In genomic region chr16:97401741-97402140, GRCm38 (mm10) we compare ENCODE assay signal across 18 mouse cellular contexts. TPM values are rescaled to one million over a fixed set of nuclear protein-coding genes. Genes with fewer than 3 reads are reported as not detected.
A peak's percentile ranks its signal among the peaks of the same experiment; 100 is the strongest.
DNase-seq lines count a peak whose midpoint lies in the region; ATAC-seq and TF ChIP-seq lines count a peak whose summit lies in the region.
"Had no signal": no experiment of that assay in that cellular context is flagged by ENCODE, and none has a peak within 500 bp of the region (broad histone marks: within the 10 kb centered on the region; RNA-seq: fewer than 3 reads in every experiment).

No protein-coding gene starts in this region.

- H3K4me3 ChIP-seq in midbrain, embryonic 15.5 days = no peak overlapping the region
- no peak overlapping the region for H3K4me3 ChIP-seq in midbrain, embryonic 13.5 days (replicated peaks)
- H3K4me3 ChIP-seq in myocyte = no peak overlapping the region
- no peak overlapping the region for H3K4me3 ChIP-seq in kidney, embryonic 16.5 days (ENCODE audit: low read length)
- H3K4me3 ChIP-seq: hindbrain, embryonic 13.5 days; limb, embryonic 15.5 days; liver, embryonic 15.5 days had no signal

- H3K27me3 ChIP-seq in midbrain, embryonic 15.5 days (replicated peaks) = no peaks in the 10 kb centered on the region
- H3K27me3 ChIP-seq in midbrain, embryonic 13.5 days = no peaks in the 10 kb centered on the region
- no peaks in the 10 kb centered on the region for H3K27me3 ChIP-seq in myocyte (ENCODE audit: control insufficient read depth, insufficient read depth, insufficient read length)
- H3K27me3 ChIP-seq in kidney, embryonic 16.5 days (ENCODE audit: insufficient read depth, low read length) = no peaks in the 10 kb centered on the region
- H3K27me3 ChIP-seq: hindbrain, embryonic 13.5 days; limb, embryonic 15.5 days; liver, embryonic 15.5 days had no signal

- no peak overlapping the region for H3K9ac ChIP-seq in midbrain, embryonic 15.5 days
- no peak overlapping the region for H3K9ac ChIP-seq in midbrain, embryonic 13.5 days (replicated peaks)
- H3K9ac ChIP-seq in kidney, embryonic 16.5 days (replicated peaks; ENCODE audit: low read length) = no peak overlapping the region
- H3K9ac ChIP-seq: hindbrain, embryonic 13.5 days; limb, embryonic 15.5 days; liver, embryonic 15.5 days had no signal

- no peak for TF ChIP-seq POLR2A in myocyte (IDR thresholded peaks at IDR 0.05; ENCODE audit: insufficient read length, low read depth)

- no peaks in the 10 kb centered on the region for H3K9me3 ChIP-seq in midbrain, embryonic 15.5 days
- no peaks in the 10 kb centered on the region for H3K9me3 ChIP-seq in midbrain, embryonic 13.5 days
- H3K9me3 ChIP-seq in kidney, embryonic 16.5 days (ENCODE audit: low read length) = no peaks in the 10 kb centered on the region
- H3K9me3 ChIP-seq: hindbrain, embryonic 13.5 days; limb, embryonic 15.5 days; liver, embryonic 15.5 days had no signal

- H3K4me1 ChIP-seq in midbrain, embryonic 15.5 days = no peaks in the 10 kb centered on the region
- no peaks in the 10 kb centered on the region for H3K4me1 ChIP-seq in midbrain, embryonic 13.5 days (replicated peaks)
- 0 out of 2 replicates have a peak, but pooled peaks cover 2% of the 10 kb centered on the region for H3K4me1 ChIP-seq in kidney, embryonic 16.5 days (ENCODE audit: insufficient read depth, low read length)
- H3K4me1 ChIP-seq: hindbrain, embryonic 13.5 days; limb, embryonic 15.5 days; liver, embryonic 15.5 days had no signal

- no peak overlapping the region for H3K4me2 ChIP-seq in midbrain, embryonic 15.5 days
- no peak overlapping the region for H3K4me2 ChIP-seq in midbrain, embryonic 13.5 days (replicated peaks)
- peak overlapping the region; percentile 59 for H3K4me2 ChIP-seq in myocyte (ENCODE audit: low read depth)
- no peak overlapping the region for H3K4me2 ChIP-seq in kidney, embryonic 16.5 days (replicated peaks; ENCODE audit: low read depth, low read length)
- H3K4me2 ChIP-seq: hindbrain, embryonic 13.5 days; limb, embryonic 15.5 days; liver, embryonic 15.5 days had no signal

- no peak for DNase-seq in kidney, adult 11 months
- no peak for DNase-seq in cerebellum, adult 9-11 months
- DNase-seq: adrenal gland, postnatal 14 days; cerebellum, adult 9-10 months; gastrocnemius, postnatal 36 days; heart, postnatal 36 days; left cerebral cortex, postnatal 4 days; right cerebral cortex, postnatal 14 days; thymus, postnatal 36 days had no signal

- no peaks in the 10 kb centered on the region for H3K79me2 ChIP-seq in myocyte (ENCODE audit: control insufficient read depth, insufficient read depth)

- H3ac ChIP-seq in myocyte (ENCODE audit: control insufficient read depth, insufficient read length) = no peak overlapping the region

- no peaks in the 10 kb centered on the region for H3K36me3 ChIP-seq in midbrain, embryonic 15.5 days (replicated peaks)
- no peaks in the 10 kb centered on the region for H3K36me3 ChIP-seq in midbrain, embryonic 13.5 days
- H3K36me3 ChIP-seq in myocyte (ENCODE audit: control insufficient read depth, insufficient read depth) = no peaks in the 10 kb centered on the region
- no peaks in the 10 kb centered on the region for H3K36me3 ChIP-seq in kidney, embryonic 16.5 days (ENCODE audit: insufficient read depth, low read length)
- H3K36me3 ChIP-seq: hindbrain, embryonic 13.5 days; limb, embryonic 15.5 days; liver, embryonic 15.5 days had no signal

- 0 out of 2 replicates have a peak overlapping the region, but pooled peaks have one; percentile 2 for H3K27ac ChIP-seq in midbrain, embryonic 15.5 days
- no peak overlapping the region for H3K27ac ChIP-seq in midbrain, embryonic 13.5 days
- no peak overlapping the region for H3K27ac ChIP-seq in kidney, embryonic 16.5 days (ENCODE audit: low read length)
- H3K27ac ChIP-seq: hindbrain, embryonic 13.5 days; limb, embryonic 15.5 days; liver, embryonic 15.5 days; macrophage had no signal

- no peak for ATAC-seq in midbrain, embryonic 15.5 days (replicated peaks)
- no peak for ATAC-seq in midbrain, embryonic 13.5 days
- peak; percentile 85 for ATAC-seq in CD4-positive, CD25-positive, alpha-beta regulatory T cell, adult 4 months
- ATAC-seq in kidney, embryonic 16.5 days (ENCODE audit: low FRiP score, low TSS enrichment) = no peak

TF ChIP-seq in myocyte, 11 proteins besides CTCF, POLR2A, EP300 and RAD21:
- TF ChIP-seq TCF12 (IDR thresholded peaks at IDR 0.05; ENCODE audit: insufficient read depth, poor library complexity, severe bottlenecking) (no peak), POLR2AphosphoS2 (IDR thresholded peaks at IDR 0.05; ENCODE audit: insufficient read length, low read depth) (no peak), MYOD1 (IDR thresholded peaks at IDR 0.05; ENCODE audit: control insufficient read depth in 1 of 3, insufficient read length in 2 of 3, low read depth in 2 of 3) (no peak)

RNA-seq across cellular contexts. Expression of gene Bace2, which starts 45.2 kb away (rescaled TPM):
- 4.2 and 5.5 TPM in 2 replicates for polyA plus RNA-seq in midbrain, embryonic 15.5 days (2015; fragmentation: Nextera tagmentation; extraction: Ambion mirVana)
- polyA plus RNA-seq in midbrain, embryonic 13.5 days (2015; fragmentation: Nextera tagmentation; extraction: Ambion mirVana) = 2.1 and 2.3 TPM in 2 replicates
- 1 to 10 TPM in 1 of 2 experiments, under 1 TPM in 1; 0.10 to 2.0 TPM for polyA plus RNA-seq in CD4-positive, CD25-positive, alpha-beta regulatory T cell, adult 4 months (2017; shearing (Covaris generic))
- polyA plus RNA-seq in myocyte (2012; fragmentation: generic; extraction: Trizol) = 0.53 TPM
- 10.0 and 11.2 TPM in 2 replicates for polyA plus RNA-seq in kidney, embryonic 16.5 days (2015; fragmentation: Nextera tagmentation; extraction: Ambion mirVana)
- polyA plus RNA-seq: macrophage had no signal
